Mouse (Mus musculus) thymus, adult 2 months (tissue): Measurements from ENCODE around the gene Ankrd11. TPM values are rescaled to one million over a fixed set of nuclear protein-coding genes. Genes with fewer than 3 reads are reported as not detected.
A peak's percentile ranks its signal among the peaks of the same experiment; 100 is the strongest.

Experiments used
- DNase-seq: peaks from one replicate; pipeline ENCODE4 v3.0.0; 2021
- H3K27ac ChIP-seq: fragments of 200-500 bp; 2 replicates; pipeline ENCODE4 v1.5.1; 2012; ENCODE audit warnings: low read length, control low read depth; ENCODE audit not compliant: control insufficient read depth, insufficient read depth
- H3K27me3 ChIP-seq: fragments of 200-500 bp; 2 replicates; pipeline ENCODE4 v1.6.1; 2012; ENCODE audit warnings: mild to moderate bottlenecking, low read length, moderate library complexity, mixed read lengths; ENCODE audit not compliant: control insufficient read depth, insufficient read depth
- H3K36me3 ChIP-seq: fragments of 200-500 bp; 2 replicates; pipeline ENCODE4 v1.6.1; 2012; ENCODE audit warnings: mild to moderate bottlenecking, low read length, moderate library complexity; ENCODE audit not compliant: control insufficient read depth, insufficient read depth
- H3K4me1 ChIP-seq: fragments of 200-500 bp; replicated peaks from 2 replicates; pipeline ENCODE4 v1.6.1; 2012; ENCODE audit warnings: low read length; ENCODE audit not compliant: control insufficient read depth, insufficient read depth
- H3K4me3 ChIP-seq: fragments of 200-500 bp; 2 replicates; pipeline ENCODE4 v1.5.1; 2012; ENCODE audit warnings: mild to moderate bottlenecking, low read length, control low read depth, moderate library complexity; ENCODE audit not compliant: control insufficient read depth, insufficient read depth
- CTCF ChIP-seq: fragments of 200-500 bp; IDR thresholded peaks from 2 replicates; pipeline ENCODE4 v1.5.1; 2012; ENCODE audit warnings: mild to moderate bottlenecking, control low read depth, low read length, moderate library complexity, borderline replicate concordance; ENCODE audit not compliant: control insufficient read depth, poor library complexity, insufficient read depth; ENCODE audit errors: extremely low read depth
- POLR2A ChIP-seq: fragments of 200-500 bp; IDR thresholded peaks from 2 replicates; pipeline ENCODE4 v1.6.1; 2012; ENCODE audit warnings: mild to moderate bottlenecking, low read length, control low read depth, moderate library complexity; ENCODE audit not compliant: control insufficient read depth, poor library complexity, insufficient read depth; ENCODE audit errors: extremely low read depth
- WGBS: fragments of 180-500 bp; shearing (Covaris S2); methylation state at CpG from one replicate; pipeline ENCODE4 v1.1.7; 2018; 5-methylcytosine and 5-hydroxymethylcytosine counted together
- polyA plus RNA-seq: library from polyadenylated mRNA; depleted of rRNA; stranded (reverse); fragments of >200 nt; gene quantifications from 2 replicates; pipeline ENCODE4 v1.2.3, GENCODE M21; 2012

Gene Ankrd11
- polyA plus RNA-seq, 1 experiment: 118 TPM

- peak overlapping the region; percentile 59 for H3K27ac ChIP-seq
- H3K36me3 ChIP-seq: 0 out of 2 replicates have a peak, but pooled peaks cover under 1% of the 10 kb centered on the region
- no peak for TF ChIP-seq CTCF
- 30% methylated on average over 7 of the region's 7 CpGs for WGBS
- no peak for DNase-seq
- H3K4me1 ChIP-seq: peaks cover 7% of the 10 kb centered on the region
- peak overlapping the region; percentile 82 for H3K4me3 ChIP-seq
- H3K27me3 ChIP-seq: no peaks in the 10 kb centered on the region
Measured at GRCm38 (mm10) chr8:123066101-123066683, 24.1 kb upstream of the Ankrd11 start.

- no peaks in the 10 kb centered on the region for H3K36me3 ChIP-seq
- no peaks in the 10 kb centered on the region for H3K27me3 ChIP-seq
- WGBS: under 1% methylated on average over 84 of the region's 84 CpGs
- peaks cover 7% of the 10 kb centered on the region for H3K4me1 ChIP-seq
- peak; percentile 95 for DNase-seq
- peak; percentile 73; the same call in 1 of the 2 replicates for TF ChIP-seq CTCF
- TF ChIP-seq POLR2A: peak; percentile 94
- peak overlapping the region; percentile 72 for H3K27ac ChIP-seq
- H3K4me3 ChIP-seq: peak overlapping the region; percentile 82
Measured at GRCm38 (mm10) chr8:123065214-123066100, 23.4 kb upstream of the Ankrd11 start.

GRCm38 (mm10) chr8:123064809-123065213 is 22.7 kb upstream of the Ankrd11 start:
- peaks cover 7% of the 10 kb centered on the region for H3K4me1 ChIP-seq
- DNase-seq: peak; percentile 29
- under 1% methylated on average over 14 of the region's 14 CpGs for WGBS
- TF ChIP-seq CTCF (no peak), POLR2A (no peak)
- H3K27me3 ChIP-seq: no peaks in the 10 kb centered on the region
- no peaks in the 10 kb centered on the region for H3K36me3 ChIP-seq
- peak overlapping the region; percentile 82 for H3K4me3 ChIP-seq
- H3K27ac ChIP-seq: peak overlapping the region; percentile 72

- Histone ChIP-seq H3K4me1 (peaks cover 7% of the 10 kb centered on the region), H3K27me3 (no peaks in the 10 kb centered on the region), H3K27ac (no peak overlapping the region), H3K4me3 (no peak overlapping the region), H3K36me3 (no peaks in the 10 kb centered on the region)
- no peak for DNase-seq
- 91% methylated on average over 4 of the region's 4 CpGs for WGBS
- no peak for TF ChIP-seq CTCF
- no peak for TF ChIP-seq POLR2A
Measured at GRCm38 (mm10) chr8:123064072-123064471, 22.0 kb upstream of the Ankrd11 start.

GRCm38 (mm10) chr8:123062721-123063120 is 20.6 kb upstream of the Ankrd11 start, which contains the start of gene Spg7:
TSS of gene Spg7 (plus strand) at chr8:123062942.
- DNase-seq: no peak
- no peaks in the 10 kb centered on the region for H3K36me3 ChIP-seq
- TF ChIP-seq POLR2A (no peak), CTCF (no peak)
- peaks cover 7% of the 10 kb centered on the region for H3K4me1 ChIP-seq
- no peaks in the 10 kb centered on the region for H3K27me3 ChIP-seq
- no peak within 1 kb of the TSS for H3K27ac ChIP-seq
- H3K4me3 ChIP-seq: no peak within 1 kb of the TSS
- 90% methylated on average over 7 of the region's 7 CpGs for WGBS

- no peaks in the 10 kb centered on the region for H3K27me3 ChIP-seq
- peaks cover 3% of the 10 kb centered on the region for H3K4me1 ChIP-seq
- no peaks in the 10 kb centered on the region for H3K36me3 ChIP-seq
- no peak overlapping the region for H3K4me3 ChIP-seq
- 72% methylated on average over 5 of the region's 5 CpGs for whole genome bisulfite sequencing
- H3K27ac ChIP-seq: no peak overlapping the region; the same call in 1 of the 2 replicates
- no peak for DNase-seq
- TF ChIP-seq CTCF (no peak), POLR2A (no peak)
Measured at GRCm38 (mm10) chr8:123051458-123051857, 9.4 kb upstream of the Ankrd11 start.
